Mouse (Mus musculus) CH12F3 (cell line): ENCODE data around the gene Tmem156.

Experiments
- in situ Hi-C: fragments of 300-500 bp; cut with MboI; formaldehyde crosslinking; loops from 2 replicates; pipeline ENCODE4 v1.14.3; 2020; ENCODE audit warnings: low sequenced_read_pairs

Gene Tmem156

DNA sequence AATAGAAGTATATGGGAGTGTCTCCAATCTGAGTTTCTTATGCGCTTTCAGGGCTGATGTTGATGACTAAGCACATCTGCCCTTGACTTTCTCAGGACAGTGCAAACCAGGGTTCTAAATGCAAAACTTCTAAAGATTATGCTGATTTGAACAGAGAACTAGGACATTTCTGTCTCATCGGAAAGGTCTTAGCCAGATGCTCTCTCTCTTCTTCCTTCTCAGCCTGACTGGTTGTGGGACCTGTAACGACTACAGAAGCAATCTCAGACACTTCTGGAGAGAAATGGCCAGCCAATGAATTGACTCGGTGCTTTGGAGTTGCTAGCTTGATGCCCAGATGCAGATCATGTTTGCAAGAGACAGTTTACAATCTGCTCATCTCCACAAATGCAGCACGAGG is 42.1 kb downstream of the Tmem156 start:
- in situ Hi-C loops = no loop called here

DNA sequence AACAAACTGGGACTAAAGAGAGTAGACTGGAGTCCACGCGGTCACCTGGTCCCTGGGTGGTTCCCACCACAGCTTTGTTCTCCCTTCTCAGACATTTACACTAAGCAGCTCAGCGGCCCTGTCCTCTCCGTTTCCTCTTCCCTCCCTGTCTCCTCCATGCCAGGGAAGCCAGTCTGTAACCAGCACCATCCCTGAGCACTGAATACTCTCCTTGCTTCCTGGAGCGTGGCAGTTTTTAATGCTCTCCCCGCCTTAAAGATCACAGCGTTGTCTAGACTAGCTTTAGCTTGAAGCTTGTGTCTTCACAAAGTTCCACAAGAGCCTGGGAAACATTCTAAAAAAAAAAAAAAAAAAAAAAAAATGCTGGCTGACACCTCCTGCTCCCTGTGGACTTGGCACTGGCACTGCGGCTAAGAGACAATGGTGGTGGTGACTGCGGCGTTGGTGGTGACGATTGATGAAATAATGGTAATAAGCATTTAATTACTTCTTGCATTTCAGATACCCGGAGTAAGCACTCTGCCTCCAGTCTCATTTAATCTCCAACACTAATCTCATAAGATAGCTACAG is 44.6 kb downstream of the Tmem156 start:
- in situ Hi-C loops = no loop called here

DNA sequence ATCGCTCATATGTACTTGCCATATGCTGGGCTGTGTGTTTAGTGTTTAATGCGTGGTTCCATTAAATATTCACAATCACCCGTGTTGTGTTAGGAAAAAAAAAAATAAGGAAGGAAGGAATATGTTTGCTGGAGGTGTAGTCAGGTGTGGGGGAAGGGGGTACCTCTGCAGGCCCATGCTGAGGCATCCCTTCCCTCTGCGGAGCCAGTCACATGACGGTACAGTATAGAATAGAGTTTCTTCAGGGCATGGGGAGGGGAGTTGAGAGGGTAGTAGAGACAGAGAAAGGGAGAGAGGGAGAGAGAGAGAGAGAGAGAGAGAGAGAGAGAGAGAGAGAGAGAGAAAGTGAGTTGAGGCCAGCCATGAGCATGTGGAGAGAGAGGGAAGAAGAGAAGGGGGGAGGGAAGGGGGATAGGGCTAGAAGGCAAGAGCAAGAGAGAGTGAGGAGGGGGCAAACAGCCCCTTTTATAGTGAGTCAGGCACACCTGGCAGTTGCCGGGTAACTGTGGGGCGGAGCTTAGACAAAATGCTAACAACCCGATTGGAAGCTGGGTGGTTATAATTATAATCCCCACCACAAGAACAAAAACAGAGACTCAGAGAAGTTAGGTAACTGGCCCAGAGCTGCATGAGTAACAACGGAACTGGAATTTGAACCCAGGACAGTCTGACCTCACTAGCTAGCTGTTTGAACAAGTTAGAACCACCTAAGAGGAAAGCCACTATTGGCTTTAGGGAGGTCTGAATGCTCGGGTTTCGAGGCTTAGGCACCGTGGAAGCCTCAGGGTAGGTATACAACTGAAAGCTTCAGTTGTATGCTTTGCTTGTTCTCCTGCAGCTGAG is 45.3 kb downstream of the Tmem156 start:
- in situ Hi-C loops = no loop called here

GRCm38 (mm10) chr5:65045642-65046370 is 46.1 kb downstream of the Tmem156 start:
- in situ Hi-C loops = no loop called here

- in situ Hi-C loops = no loop called here
These were observed 48.5 kb downstream of the Tmem156 start for GRCm38 (mm10) chr5:65043407-65043895.

DNA sequence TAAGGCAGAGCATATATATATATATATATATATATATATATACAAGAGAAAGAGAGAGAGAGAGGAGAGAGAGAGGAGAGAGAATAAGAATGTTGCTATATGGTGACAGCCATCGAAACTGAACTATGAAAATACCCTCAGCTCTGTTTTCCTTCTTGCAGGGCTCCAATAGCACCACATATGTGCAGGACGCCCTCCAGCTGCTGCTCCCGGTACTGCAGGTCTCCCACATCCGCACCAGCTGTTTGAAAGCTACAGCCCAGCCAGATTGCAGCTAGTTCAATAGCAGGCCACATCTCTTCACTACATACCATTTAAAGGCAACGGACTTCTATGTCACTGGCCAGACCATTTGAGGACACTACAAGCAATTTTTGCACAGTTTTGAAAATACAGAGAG is 51.5 kb downstream of the Tmem156 start:
- in situ Hi-C loops = no loop called here

GRCm38 (mm10) chr5:65038811-65039571 is 52.9 kb downstream of the Tmem156 start:
- in situ Hi-C loops = no loop called here

DNA sequence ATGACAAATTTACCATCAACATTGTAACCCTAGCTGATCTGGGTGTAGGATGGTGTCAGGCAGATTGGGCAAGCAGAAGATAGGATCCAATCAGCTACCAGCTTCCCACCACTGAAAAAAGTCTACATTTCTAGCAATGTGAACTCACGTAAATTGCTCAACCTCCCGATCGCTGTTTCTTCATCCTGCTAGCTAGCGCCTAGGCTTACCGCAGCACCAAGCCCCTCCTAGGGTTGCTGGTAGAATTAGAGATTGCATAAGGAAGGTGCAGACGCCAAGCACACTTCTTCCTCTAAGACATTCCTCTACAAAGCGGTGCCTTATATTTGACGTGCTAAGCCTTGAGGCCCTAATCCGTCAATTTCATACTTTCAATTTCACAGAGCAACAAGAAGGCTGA is 53.6 kb downstream of the Tmem156 start:
- in situ Hi-C loops = no loop called here

DNA sequence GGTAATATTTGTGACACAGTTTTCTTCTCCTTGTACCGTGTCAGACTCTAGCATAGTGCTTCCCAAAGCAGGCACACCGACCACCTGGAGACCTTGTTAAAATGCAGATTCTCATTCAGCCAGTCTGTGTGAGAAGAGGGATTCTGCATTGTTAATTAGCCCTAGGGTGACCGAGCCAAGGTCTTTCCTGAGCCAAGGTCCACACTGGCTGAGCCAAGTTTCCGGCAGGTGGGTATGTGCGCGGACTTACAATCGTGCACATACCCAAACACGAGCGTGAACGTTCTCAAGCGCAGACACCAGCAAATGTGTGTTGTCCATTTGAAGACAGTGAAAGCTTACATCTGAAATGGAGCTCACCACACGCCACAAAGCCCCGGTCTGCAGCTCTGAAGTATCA is 55.3 kb downstream of the Tmem156 start:
- in situ Hi-C loops = no loop called here

DNA sequence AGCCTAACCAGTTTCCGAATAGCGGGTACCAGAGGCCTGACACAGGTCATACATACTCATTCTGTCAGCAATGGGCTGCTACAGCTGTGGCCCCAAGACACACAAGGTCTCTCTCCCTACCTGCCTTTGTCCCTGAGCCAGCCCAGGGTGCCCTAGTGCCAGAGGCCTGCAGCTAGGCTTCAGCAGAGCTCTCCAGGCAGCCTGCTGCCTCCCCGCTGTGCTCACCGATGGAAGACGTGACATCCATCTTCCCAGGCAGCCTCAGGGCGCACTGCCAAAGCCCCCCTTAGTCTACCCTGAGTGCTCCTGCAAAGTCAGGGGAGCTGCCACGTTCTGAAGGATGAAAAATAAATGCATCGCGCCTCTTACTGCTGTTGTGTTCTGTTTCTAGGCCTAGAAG is 63.9 kb downstream of the Tmem156 start:
- in situ Hi-C loops = no loop called here

DNA sequence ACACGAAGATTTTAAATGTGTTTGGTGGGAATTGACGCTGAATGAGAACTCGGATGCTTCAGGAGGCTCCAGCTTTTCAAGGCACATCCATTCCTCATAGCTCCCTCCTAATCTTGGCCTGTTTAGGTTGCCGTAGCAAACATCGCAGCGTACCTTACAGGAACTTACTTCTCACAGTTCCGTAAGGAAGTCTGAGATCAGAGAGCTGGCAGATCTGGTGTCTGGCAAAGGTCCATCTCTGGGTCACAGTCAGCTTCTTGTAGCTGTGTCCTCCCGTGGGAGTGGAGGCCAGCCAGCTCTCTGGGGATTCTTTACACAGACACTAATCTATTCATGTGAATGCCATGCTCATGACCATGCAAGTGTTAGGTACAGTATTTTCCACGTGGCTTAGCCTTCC is 65.2 kb downstream of the Tmem156 start:
- in situ Hi-C loops = no loop called here

- in situ Hi-C loops = no loop called here
These were observed 66.0 kb downstream of the Tmem156 start for GRCm38 (mm10) chr5:65025916-65026315.

- in situ Hi-C loops = loop anchor here (25.0 kb wide), 1 partner anchor 213 kb away; no protein-coding TSS in a partner anchor
These were observed 67.3 kb downstream of the Tmem156 start for GRCm38 (mm10) chr5:65024641-65025040.

- in situ Hi-C loops = loop anchor here (25.0 kb wide), 1 partner anchor 215 kb away; no protein-coding TSS in a partner anchor
These were observed 69.9 kb downstream of the Tmem156 start for GRCm38 (mm10) chr5:65022006-65022405.

- in situ Hi-C loops = loop anchor here (25.0 kb wide), 1 partner anchor 217 kb away; no protein-coding TSS in a partner anchor
These were observed 72.1 kb downstream of the Tmem156 start for GRCm38 (mm10) chr5:65019823-65020222.

- in situ Hi-C loops = loop anchor here (25.0 kb wide), 1 partner anchor 218 kb away; no protein-coding TSS in a partner anchor
These were observed 72.8 kb downstream of the Tmem156 start for GRCm38 (mm10) chr5:65019109-65019508.

DNA sequence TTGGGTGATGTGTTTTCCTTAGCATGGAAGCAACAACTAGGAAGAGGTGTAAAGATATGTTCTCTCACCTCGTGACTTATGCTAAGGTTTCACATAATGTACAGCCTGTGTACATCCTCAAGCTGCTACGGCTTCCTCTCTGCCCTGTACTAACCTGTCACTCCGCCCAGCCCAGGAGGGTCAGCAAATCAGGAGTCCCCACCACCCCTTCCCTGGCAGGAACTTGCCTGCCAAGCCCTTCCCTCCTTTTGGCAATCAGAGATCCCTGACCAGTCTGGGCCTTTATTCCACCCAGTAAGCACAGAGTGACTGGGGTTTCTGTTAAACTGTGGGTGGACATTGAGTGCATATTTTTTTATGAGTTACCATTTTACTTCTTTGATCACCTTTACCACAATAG is 76.4 kb downstream of the Tmem156 start:
- in situ Hi-C loops = loop anchor here (25.0 kb wide), 1 partner anchor 222 kb away; no protein-coding TSS in a partner anchor

- in situ Hi-C loops = loop anchor here (25.0 kb wide), 1 partner anchor 225 kb away; no protein-coding TSS in a partner anchor
These were observed 79.9 kb downstream of the Tmem156 start for GRCm38 (mm10) chr5:65011901-65012573.

DNA sequence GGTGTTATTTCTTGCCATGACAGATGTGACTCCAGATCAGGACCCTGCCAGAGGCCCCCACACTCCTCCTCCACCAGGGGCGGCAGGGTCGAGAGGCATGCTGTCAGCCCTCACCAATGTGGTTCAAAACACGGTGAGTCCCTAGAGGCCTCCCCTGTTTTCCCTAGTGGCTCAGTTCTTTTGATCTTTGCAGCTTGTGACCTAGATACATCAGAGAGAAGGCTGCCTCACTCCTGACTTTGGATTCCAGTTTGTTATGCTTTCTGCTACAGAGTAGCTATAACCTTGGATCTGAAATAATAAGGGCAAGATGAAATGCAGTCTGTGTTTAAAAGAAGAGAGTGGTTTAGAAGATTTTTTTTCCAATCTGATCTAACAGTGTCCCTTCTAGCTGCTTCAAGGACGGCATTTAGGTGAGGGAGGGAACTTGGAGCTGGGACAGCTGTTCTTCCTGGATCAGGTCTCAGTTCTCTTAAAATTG is 85.9 kb downstream of the Tmem156 start:
- in situ Hi-C loops = loop anchor here (25.0 kb wide), 1 partner anchor 231 kb away; no protein-coding TSS in a partner anchor

GRCm38 (mm10) chr5:65005251-65005650 is 86.7 kb downstream of the Tmem156 start:
- in situ Hi-C loops = loop anchor here (25.0 kb wide), 1 partner anchor 232 kb away; no protein-coding TSS in a partner anchor
